Mouse (Mus musculus) lung, adult 18-20 months (tissue): ENCODE measurements around the gene Ankrd22.
"Not testable (repeated sequence)": the region's sequence is repeated elsewhere in the genome, so short reads cannot be mapped to it uniquely, and the experiment has no call there.

Experiments
- DNase-seq, 2 experiments: peaks; one replicate each; pipeline ENCODE4 v3.0.0; 2022; ENCODE audit warnings: mixed read lengths in 2 of 2

The Ankrd22 gene

GRCm38 (mm10) chr19:34165891-34166290 lies at the start of gene Ankrd22:
Gene Ankrd22 (minus strand): TSS chr19:34166053.
- DNase-seq, result peak; percentile 61 to 75

- no peak for DNase-seq
These were observed 48.3 kb upstream of the Ankrd22 start for GRCm38 (mm10) chr19:34214136-34214535.

GRCm38 (mm10) chr19:34213251-34213645 lies 47.4 kb upstream of the Ankrd22 start:
- DNase-seq, result no peak

- peak in 1 of 2 experiments; percentile 44 for DNase-seq
These were observed 46.8 kb upstream of the Ankrd22 start for GRCm38 (mm10) chr19:34212489-34213250.

GRCm38 (mm10) chr19:34210841-34211240 lies 45.0 kb upstream of the Ankrd22 start:
- no peak for DNase-seq

GRCm38 (mm10) chr19:34209930-34210581 lies 44.2 kb upstream of the Ankrd22 start:
- no peak for DNase-seq

GRCm38 (mm10) chr19:34209031-34209430 lies 43.2 kb upstream of the Ankrd22 start:
- no peak for DNase-seq

- DNase-seq, result no peak
These were observed 41.0 kb upstream of the Ankrd22 start for GRCm38 (mm10) chr19:34206760-34207440.

GRCm38 (mm10) chr19:34206128-34206527 lies 40.3 kb upstream of the Ankrd22 start:
- not testable (repeated sequence) for DNase-seq

GRCm38 (mm10) chr19:34202668-34203067 lies 36.8 kb upstream of the Ankrd22 start:
- DNase-seq, result no peak

GRCm38 (mm10) chr19:34199488-34199887 lies 33.6 kb upstream of the Ankrd22 start:
- no peak for DNase-seq

GRCm38 (mm10) chr19:34198901-34199300 lies 33.0 kb upstream of the Ankrd22 start:
- DNase-seq, result peak in 1 of 2 experiments; percentile 37

- DNase-seq, result no peak
These were observed 32.2 kb upstream of the Ankrd22 start for GRCm38 (mm10) chr19:34198066-34198465.

GRCm38 (mm10) chr19:34195031-34195430 lies 29.2 kb upstream of the Ankrd22 start:
- no peak for DNase-seq

- no peak for DNase-seq
These were observed 28.4 kb upstream of the Ankrd22 start for GRCm38 (mm10) chr19:34194132-34194745.

GRCm38 (mm10) chr19:34193683-34194082 lies 27.8 kb upstream of the Ankrd22 start:
- DNase-seq, result no peak

- peak in 1 of 2 experiments; percentile 29 for DNase-seq
These were observed 27.3 kb upstream of the Ankrd22 start for GRCm38 (mm10) chr19:34193149-34193548.

- DNase-seq, result peak; percentile 75 to 79
These were observed 26.4 kb upstream of the Ankrd22 start, which contains the start of gene Stambpl1 for GRCm38 (mm10) chr19:34192008-34192963. Gene Stambpl1 (plus strand): TSS chr19:34192229.

GRCm38 (mm10) chr19:34191645-34192007 lies 25.8 kb upstream of the Ankrd22 start:
- DNase-seq, result no peak

- DNase-seq, result no peak
These were observed 21.0 kb upstream of the Ankrd22 start for GRCm38 (mm10) chr19:34186845-34187244.

- no peak for DNase-seq
These were observed 16.6 kb upstream of the Ankrd22 start for GRCm38 (mm10) chr19:34182490-34182889.

- no peak for DNase-seq
These were observed 15.4 kb upstream of the Ankrd22 start for GRCm38 (mm10) chr19:34181234-34181633.
